Mouse (Mus musculus): ENCODE data around the gene Dctd. TPM values are rescaled to one million over a fixed set of nuclear protein-coding genes. Genes with fewer than 3 reads are reported as not detected.

Dctd gene
- polyA plus RNA-seq, 1 experiment from 2014 or later, result 16.8 TPM

DNA sequence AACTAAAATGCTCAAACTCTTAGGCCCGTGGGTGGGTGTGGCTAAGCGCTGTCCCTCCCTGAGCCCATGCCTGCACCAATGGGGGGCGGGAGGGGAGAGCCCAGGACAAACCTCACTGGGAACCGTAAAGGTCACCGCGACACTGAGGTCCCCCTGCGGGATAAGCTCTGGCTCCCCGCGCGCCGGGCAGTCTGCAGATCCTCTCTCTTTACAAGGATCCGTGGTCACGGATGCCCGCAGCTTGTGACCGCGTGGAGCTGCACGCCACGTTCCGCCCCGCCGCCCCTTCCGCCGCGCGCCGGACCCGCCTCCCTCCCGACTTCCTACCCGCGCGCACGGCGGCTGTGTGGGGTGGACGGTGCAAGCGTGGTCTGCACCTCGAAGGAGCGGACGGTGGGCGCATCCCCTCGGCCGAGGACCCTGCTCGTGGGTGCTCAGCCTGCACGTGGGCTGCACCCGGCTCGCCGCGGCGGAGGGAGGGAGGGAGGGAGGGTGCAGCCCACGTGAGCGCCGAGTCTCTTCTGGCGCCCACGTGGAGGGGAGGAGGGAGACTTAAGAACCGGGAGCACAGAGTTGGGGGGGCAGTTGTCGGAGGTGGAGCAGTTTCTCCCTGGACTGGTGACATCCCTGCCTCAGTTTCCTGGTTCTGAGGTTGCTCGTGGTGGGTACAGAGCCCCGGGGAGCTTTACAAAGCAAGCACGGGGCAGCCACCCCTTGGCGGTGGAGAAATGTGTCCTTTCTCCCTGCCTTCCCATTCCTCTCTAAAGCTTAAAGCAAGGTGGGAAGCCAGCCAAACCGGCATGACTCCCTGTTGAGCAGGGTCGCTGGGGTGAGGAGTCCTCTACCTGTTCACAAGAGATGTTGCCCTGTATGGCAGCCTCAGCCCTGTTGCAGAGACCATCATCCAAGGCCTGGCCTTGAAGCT is 11.2 kb downstream of the Dctd start:
- Histone ChIP-seq H3K9me3 (replicated peaks) (0 out of 2 replicates have a peak, but pooled peaks cover 6% of the 10 kb centered on the region), H3K9ac (peak overlapping the region; percentile 76), H3K4me1 (peaks cover 15% of the 10 kb centered on the region), H3K4me2 (peak overlapping the region; percentile 90), H3K27me3 (replicated peaks) (no peaks in the 10 kb centered on the region), H3K36me3 (peaks cover 24% of the 10 kb centered on the region), H3K4me3 (peak overlapping the region; percentile 75), H3K27ac (peak overlapping the region; percentile 56)
- peak; percentile 90 for ATAC-seq
- WGBS (ENCODE audit: insufficient replicate concordance), result 2% methylated on average over 60 of the region's 61 CpGs

DNA sequence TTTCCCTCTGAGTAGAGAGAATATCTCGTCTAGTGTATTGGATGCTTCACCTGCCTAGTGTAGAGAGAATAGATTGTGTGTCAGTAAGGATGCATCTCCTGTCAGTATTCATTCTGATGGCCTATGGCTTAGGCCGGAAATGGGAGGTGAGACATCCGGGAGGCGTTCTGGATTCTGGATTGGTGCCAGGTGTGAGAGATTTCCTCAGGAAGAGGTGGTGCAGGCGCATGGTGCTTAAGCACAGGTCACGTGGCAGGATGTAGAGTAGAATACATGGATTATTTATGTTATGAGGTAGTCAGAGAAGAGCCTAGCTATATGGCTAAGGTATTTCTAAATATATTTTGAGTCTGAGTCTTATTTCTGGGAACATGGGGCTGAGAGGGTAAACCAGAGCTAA is 15.7 kb downstream of the Dctd start:
- H3K4me2 ChIP-seq, result no peak overlapping the region
- H3K4me3 ChIP-seq, result no peak overlapping the region
- WGBS (ENCODE audit: insufficient replicate concordance), result 74% methylated on average over 6 of the region's 6 CpGs
- H3K27me3 ChIP-seq (replicated peaks), result no peaks in the 10 kb centered on the region
- no peak overlapping the region for H3K27ac ChIP-seq
- no peak overlapping the region for H3K9ac ChIP-seq
- ATAC-seq, result no peak
- peaks cover 15% of the 10 kb centered on the region for H3K4me1 ChIP-seq
- H3K36me3 ChIP-seq, result peaks cover 68% of the 10 kb centered on the region
- no peaks in the 10 kb centered on the region for H3K9me3 ChIP-seq (replicated peaks)

DNA sequence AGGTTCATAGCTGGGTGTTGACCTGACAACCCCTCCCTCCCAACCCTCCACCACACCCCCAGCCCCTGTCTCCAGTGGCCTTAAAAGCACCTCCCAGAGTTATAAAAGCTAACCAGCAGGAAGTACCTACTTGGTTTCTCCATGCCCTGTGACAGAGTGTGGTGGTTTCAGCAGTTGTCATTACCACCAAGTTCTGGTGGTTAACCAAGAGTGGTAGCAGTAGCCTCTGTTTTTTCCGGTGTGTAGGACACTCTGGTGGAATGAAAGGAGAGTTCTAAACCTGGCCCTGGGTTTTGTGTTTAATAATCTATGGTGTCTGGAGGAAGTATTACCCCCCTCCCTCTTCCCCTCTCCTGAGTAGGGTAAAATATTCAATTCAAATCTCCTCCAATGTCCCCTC is 24.1 kb downstream of the Dctd start:
- H3K36me3 ChIP-seq, result peaks cover 80% of the 10 kb centered on the region
- H3K4me3 ChIP-seq, result no peak overlapping the region
- H3K4me2 ChIP-seq, result no peak overlapping the region
- no peaks in the 10 kb centered on the region for H3K27me3 ChIP-seq (replicated peaks)
- 0 out of 2 replicates have a peak, but pooled peaks cover 5% of the 10 kb centered on the region for H3K4me1 ChIP-seq
- 64% methylated on average over 1 of the region's 1 CpGs for WGBS (ENCODE audit: insufficient replicate concordance)
- ATAC-seq, result no peak
- no peaks in the 10 kb centered on the region for H3K9me3 ChIP-seq (replicated peaks)
- no peak overlapping the region for H3K9ac ChIP-seq
- H3K27ac ChIP-seq, result no peak overlapping the region

DNA sequence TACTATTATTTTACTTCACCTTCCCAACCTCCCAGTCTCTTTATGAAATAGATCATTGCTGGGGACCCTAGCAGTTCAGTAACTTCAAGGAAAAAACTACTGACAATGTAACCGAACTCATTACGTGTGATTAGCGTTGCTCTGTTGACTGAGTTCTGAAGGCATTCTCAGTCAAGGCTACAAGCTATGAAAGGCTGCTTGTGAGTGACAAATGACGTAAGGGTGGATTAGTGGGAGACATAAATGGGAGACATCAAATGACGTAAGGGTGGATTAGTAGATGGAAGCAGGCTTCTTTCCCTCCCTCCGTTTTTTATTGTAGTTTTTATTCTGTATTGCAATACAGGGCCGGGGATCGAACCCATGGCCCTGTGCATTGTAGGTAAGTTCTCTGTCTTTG is 26.0 kb downstream of the Dctd start:
- WGBS (ENCODE audit: insufficient replicate concordance), result 87% methylated on average over 8 of the region's 8 CpGs
- Histone ChIP-seq H3K9ac (no peak overlapping the region), H3K4me2 (no peak overlapping the region), H3K27ac (no peak overlapping the region), H3K9me3 (replicated peaks) (no peaks in the 10 kb centered on the region), H3K4me3 (no peak overlapping the region), H3K27me3 (replicated peaks) (no peaks in the 10 kb centered on the region), H3K4me1 (0 out of 2 replicates have a peak, but pooled peaks cover 5% of the 10 kb centered on the region), H3K36me3 (peaks cover 79% of the 10 kb centered on the region)
- no peak for ATAC-seq

DNA sequence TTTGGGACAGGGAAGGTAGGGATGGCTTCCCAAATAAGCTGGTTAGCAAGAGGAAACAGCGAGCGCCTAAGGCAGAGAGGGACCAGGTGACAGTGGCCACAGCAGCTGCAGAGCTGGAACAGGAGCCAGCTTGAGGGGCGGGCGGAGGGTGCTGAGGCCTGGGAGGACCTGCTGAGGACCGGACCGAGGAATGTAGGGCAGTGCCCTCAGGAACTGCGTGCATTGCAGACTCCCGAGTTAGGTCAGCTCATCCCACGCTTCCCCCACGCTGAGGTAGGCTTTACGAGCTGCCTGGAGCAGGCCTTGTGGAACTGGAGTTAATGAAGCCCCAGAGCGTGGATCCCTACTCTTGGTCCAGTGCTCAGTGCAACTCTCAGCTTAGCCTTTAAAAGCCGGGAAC is 28.1 kb downstream of the Dctd start:
- Histone ChIP-seq H3K27ac (no peak overlapping the region), H3K9ac (no peak overlapping the region), H3K4me3 (no peak overlapping the region), H3K4me1 (0 out of 2 replicates have a peak, but pooled peaks cover 5% of the 10 kb centered on the region), H3K36me3 (peaks cover 85% of the 10 kb centered on the region), H3K27me3 (replicated peaks) (no peaks in the 10 kb centered on the region), H3K4me2 (no peak overlapping the region), H3K9me3 (replicated peaks) (no peaks in the 10 kb centered on the region)
- ATAC-seq, result no peak
- WGBS (ENCODE audit: insufficient replicate concordance), result 85% methylated on average over 13 of the region's 13 CpGs

DNA sequence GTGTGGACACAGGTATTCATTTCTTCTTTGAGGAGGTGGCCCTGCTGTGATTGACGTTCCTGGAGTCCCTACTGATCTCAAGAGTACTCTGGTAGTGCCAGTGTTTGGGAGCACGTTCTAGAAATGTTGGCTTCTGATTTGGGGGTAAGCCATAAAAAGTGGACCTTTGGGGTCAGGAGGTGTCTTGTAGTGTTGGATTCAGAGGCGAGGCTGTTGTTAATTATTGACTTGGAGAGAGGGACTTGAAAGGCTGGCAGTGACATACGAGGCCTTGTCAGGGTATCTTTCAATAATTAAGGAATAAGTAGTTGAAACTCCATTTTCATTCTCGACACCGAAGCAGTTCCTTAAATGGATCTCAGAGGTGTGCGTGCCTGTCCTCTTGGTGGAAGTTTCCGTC is 31.4 kb downstream of the Dctd start:
- Histone ChIP-seq H3K27ac (no peak overlapping the region), H3K9me3 (replicated peaks) (no peaks in the 10 kb centered on the region), H3K4me3 (no peak overlapping the region), H3K9ac (no peak overlapping the region), H3K4me2 (no peak overlapping the region), H3K27me3 (replicated peaks) (no peaks in the 10 kb centered on the region), H3K4me1 (0 out of 2 replicates have a peak, but pooled peaks cover 5% of the 10 kb centered on the region), H3K36me3 (peaks cover 91% of the 10 kb centered on the region)
- ATAC-seq, result no peak
- 76% methylated on average over 8 of the region's 8 CpGs for WGBS (ENCODE audit: insufficient replicate concordance)

DNA sequence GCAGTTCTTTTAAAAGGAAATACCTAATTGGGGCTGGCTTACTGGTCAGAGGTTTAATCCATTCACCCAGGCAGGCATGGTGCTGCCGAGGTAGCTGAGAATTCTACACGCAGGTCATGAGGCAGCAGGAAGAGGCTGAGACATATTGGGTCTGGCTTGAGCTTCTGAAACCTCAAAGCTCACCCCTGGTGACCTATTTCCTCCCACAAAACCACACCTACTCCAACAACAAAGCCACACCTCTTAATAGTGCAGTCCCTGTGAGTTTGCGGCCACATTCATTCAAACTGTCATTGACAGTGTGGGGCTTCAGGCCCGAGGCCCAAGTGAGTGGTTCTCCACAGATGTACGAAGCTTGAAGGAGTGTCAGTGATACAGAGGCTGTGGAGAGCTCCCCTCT is 34.4 kb downstream of the Dctd start:
- H3K9ac ChIP-seq, result no peak overlapping the region
- no peak overlapping the region for H3K27ac ChIP-seq
- no peaks in the 10 kb centered on the region for H3K9me3 ChIP-seq (replicated peaks)
- ATAC-seq, result no peak
- peaks cover 92% of the 10 kb centered on the region for H3K36me3 ChIP-seq
- H3K4me3 ChIP-seq, result no peak overlapping the region
- WGBS (ENCODE audit: insufficient replicate concordance), result 67% methylated on average over 5 of the region's 5 CpGs
- no peaks in the 10 kb centered on the region for H3K27me3 ChIP-seq (replicated peaks)
- no peak overlapping the region for H3K4me2 ChIP-seq
- H3K4me1 ChIP-seq, result no peaks in the 10 kb centered on the region

DNA sequence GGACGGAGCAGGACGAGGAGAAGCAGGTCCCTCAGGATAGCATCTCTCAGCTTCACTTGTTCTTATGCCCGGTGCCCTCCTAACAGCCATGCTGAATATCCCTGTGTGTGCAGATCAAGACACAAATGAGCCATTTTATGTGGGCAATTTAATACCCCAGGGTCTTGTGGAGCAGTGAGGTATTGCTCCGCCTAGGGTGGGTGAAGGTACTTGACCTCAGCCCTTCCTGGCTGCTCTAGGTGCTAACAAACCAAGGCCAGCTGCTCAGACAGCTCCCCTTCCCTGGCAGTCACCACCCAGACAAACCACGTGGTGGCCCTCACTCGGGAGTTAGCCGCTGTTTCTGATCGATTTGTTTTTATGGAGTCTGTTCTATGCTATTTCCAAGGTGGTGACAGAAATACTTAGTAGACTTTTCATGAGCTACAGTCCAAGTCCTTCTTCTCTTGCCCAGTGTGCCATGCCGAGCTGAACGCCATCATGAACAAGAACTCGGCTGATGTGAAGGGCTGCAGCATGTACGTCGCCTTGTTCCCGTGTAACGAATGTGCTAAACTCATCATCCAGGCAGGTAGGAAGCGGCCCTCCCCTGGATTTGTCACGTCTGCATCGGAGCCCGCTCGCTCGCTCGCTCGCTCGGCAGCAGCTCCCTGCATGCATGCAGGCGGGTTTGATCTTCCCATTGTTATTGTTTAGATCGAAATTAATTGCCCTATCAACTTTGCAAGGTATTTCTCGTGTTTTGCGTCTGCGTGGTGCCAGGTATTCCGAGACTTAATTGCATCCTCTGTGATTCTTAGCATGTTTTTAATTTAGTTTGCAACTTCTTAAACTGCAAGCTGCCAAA is 38.1 kb downstream of the Dctd start:
- 87% methylated on average over 30 of the region's 30 CpGs for WGBS (ENCODE audit: insufficient replicate concordance)
- no peak overlapping the region for H3K4me3 ChIP-seq
- H3K9me3 ChIP-seq (replicated peaks), result no peaks in the 10 kb centered on the region
- H3K4me2 ChIP-seq, result no peak overlapping the region
- H3K27ac ChIP-seq, result no peak overlapping the region
- H3K9ac ChIP-seq, result no peak overlapping the region
- no peak for ATAC-seq
- H3K27me3 ChIP-seq (replicated peaks), result no peaks in the 10 kb centered on the region
- H3K4me1 ChIP-seq, result no peaks in the 10 kb centered on the region
- H3K36me3 ChIP-seq, result peaks cover 94% of the 10 kb centered on the region

DNA sequence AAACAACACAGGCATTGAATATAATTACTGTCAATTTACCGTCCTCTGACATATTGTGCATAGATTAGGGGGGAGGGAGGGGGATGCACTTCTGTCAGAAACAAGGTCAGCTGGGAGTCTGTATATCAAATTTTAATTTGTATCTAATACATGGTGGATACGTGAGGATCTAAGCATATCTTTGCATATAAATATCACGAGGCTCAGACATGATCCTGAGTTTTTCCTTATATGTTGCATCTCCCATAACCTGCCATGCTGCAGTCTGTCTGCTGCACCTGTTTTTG is 38.7 kb downstream of the Dctd start:
- H3K9ac ChIP-seq, result no peak overlapping the region
- no peak for ATAC-seq
- H3K4me2 ChIP-seq, result no peak overlapping the region
- peaks cover 94% of the 10 kb centered on the region for H3K36me3 ChIP-seq
- 90% methylated on average over 3 of the region's 3 CpGs for WGBS (ENCODE audit: insufficient replicate concordance)
- no peak overlapping the region for H3K27ac ChIP-seq
- no peaks in the 10 kb centered on the region for H3K27me3 ChIP-seq (replicated peaks)
- H3K4me1 ChIP-seq, result no peaks in the 10 kb centered on the region
- H3K9me3 ChIP-seq (replicated peaks), result no peaks in the 10 kb centered on the region
- H3K4me3 ChIP-seq, result no peak overlapping the region

DNA sequence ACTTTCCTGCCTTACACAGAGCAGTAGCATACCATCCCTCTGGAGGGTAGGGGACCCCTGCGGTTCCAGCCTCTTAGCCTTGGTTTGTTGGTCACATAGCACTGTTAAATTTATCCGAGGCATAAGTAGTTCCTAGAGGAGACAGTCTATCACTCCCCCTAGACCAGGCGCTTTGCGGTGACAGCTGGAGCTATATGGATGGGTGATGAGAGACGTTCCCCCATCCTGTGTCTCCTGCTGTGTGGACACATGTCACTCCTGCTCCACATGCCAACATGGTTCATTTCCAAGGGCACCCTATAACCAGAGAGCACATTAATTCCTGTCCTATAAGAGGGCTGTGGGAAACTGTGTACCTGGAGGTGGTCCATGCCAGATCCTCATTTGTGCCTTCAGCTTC is 42.1 kb downstream of the Dctd start:
- 87% methylated on average over 5 of the region's 5 CpGs for WGBS (ENCODE audit: insufficient replicate concordance)
- ATAC-seq, result no peak
- Histone ChIP-seq H3K4me2 (no peak overlapping the region), H3K4me3 (no peak overlapping the region), H3K4me1 (no peaks in the 10 kb centered on the region), H3K27ac (no peak overlapping the region), H3K36me3 (peaks cover 73% of the 10 kb centered on the region), H3K27me3 (replicated peaks) (no peaks in the 10 kb centered on the region), H3K9ac (no peak overlapping the region), H3K9me3 (replicated peaks) (no peaks in the 10 kb centered on the region; the same call in 1 of the 2 replicates)

DNA sequence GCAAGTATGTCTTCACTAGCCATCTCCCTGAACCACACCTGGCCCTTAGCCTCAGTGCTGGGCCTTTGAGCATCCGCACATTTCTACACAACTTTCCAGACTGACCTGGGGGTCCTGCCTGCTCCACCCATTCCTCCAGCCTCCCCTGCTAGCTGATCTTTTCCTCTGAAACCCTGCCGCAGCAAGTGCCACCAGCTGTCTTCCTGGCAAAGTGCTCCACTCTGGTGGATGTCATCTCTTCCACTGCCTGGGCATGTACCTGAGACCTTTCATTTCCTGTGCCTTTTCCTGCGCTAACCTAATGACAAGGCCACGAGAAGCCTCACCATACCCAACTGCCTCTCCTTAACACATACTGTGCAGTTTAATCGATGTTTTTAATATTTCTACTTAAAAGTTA is 46.9 kb downstream of the Dctd start:
- Histone ChIP-seq H3K27ac (no peak overlapping the region), H3K4me1 (no peaks in the 10 kb centered on the region), H3K9ac (no peak overlapping the region), H3K4me3 (no peak overlapping the region), H3K9me3 (replicated peaks) (no peaks in the 10 kb centered on the region; the same call in 1 of the 2 replicates), H3K27me3 (replicated peaks) (no peaks in the 10 kb centered on the region), H3K36me3 (peaks cover 27% of the 10 kb centered on the region), H3K4me2 (no peak overlapping the region)
- ATAC-seq, result no peak
- WGBS (ENCODE audit: insufficient replicate concordance), result 74% methylated on average over 5 of the region's 5 CpGs

DNA sequence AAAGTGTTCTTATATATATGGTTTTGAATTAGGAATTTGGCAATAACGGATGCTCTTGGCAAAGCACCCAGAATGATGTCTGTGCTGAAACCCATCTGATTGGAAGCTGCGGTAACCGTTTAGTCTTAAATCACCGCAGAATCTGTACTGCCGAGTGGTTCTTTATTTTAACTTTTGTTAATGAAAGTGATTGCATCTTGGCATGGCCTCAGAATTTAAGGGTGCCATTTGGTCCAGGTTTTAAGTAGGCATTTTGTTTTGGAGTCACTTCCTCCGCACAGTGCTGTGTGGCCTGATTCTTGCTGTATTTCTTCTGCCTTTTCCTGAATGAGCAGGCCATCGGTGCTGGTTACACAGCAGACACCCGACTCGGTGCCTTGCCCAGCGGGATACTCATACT is 47.6 kb downstream of the Dctd start:
- no peaks in the 10 kb centered on the region; the same call in 1 of the 2 replicates for H3K9me3 ChIP-seq (replicated peaks)
- no peak overlapping the region for H3K27ac ChIP-seq
- H3K36me3 ChIP-seq, result peaks cover 20% of the 10 kb centered on the region
- H3K4me3 ChIP-seq, result no peak overlapping the region
- ATAC-seq, result no peak
- H3K4me2 ChIP-seq, result no peak overlapping the region
- H3K4me1 ChIP-seq, result no peaks in the 10 kb centered on the region
- 84% methylated on average over 10 of the region's 10 CpGs for WGBS (ENCODE audit: insufficient replicate concordance)
- no peaks in the 10 kb centered on the region for H3K27me3 ChIP-seq (replicated peaks)
- no peak overlapping the region for H3K9ac ChIP-seq
